Mouse (Mus musculus) heart, embryonic 10.5 days (tissue): ENCODE results near the gene Cachd1. TPM values are rescaled to one million over a fixed set of nuclear protein-coding genes. Genes with fewer than 3 reads are reported as not detected.
A peak's percentile ranks its signal among the peaks of the same experiment; 100 is the strongest.

Experiments
- DNase-seq: peaks from one replicate; pipeline ENCODE4 v3.0.0-alpha.2; 2017; ENCODE audit warnings: low spot score
- H3K27ac ChIP-seq: fragments of 300-500 bp; sonication (generic); 2 replicates; pipeline ENCODE4 v1.5.1; 2016; ENCODE audit warnings: mild to moderate bottlenecking
- H3K27me3 ChIP-seq: fragments of 300-500 bp; sonication (generic); 2 replicates; pipeline ENCODE4 v1.6.1; 2016; ENCODE audit warnings: mild to moderate bottlenecking; ENCODE audit not compliant: poor library complexity, insufficient read depth, severe bottlenecking
- H3K36me3 ChIP-seq: fragments of 300-500 bp; sonication (generic); 2 replicates; pipeline ENCODE4 v1.6.1; 2016; ENCODE audit warnings: mild to moderate bottlenecking, moderate library complexity
- H3K4me1 ChIP-seq: fragments of 300-500 bp; sonication (generic); 2 replicates; pipeline ENCODE4 v1.6.1; 2016; ENCODE audit warnings: mild to moderate bottlenecking
- H3K4me3 ChIP-seq: fragments of 300-500 bp; sonication (generic); 2 replicates; pipeline ENCODE4 v1.5.1; 2016; ENCODE audit warnings: mild to moderate bottlenecking, moderate library complexity
- H3K9me3 ChIP-seq: fragments of 300-500 bp; sonication (generic); 2 replicates; pipeline ENCODE4 v1.6.1; 2016; ENCODE audit warnings: mild to moderate bottlenecking, moderate library complexity
- WGBS: fragments of 180-500 bp; shearing (Covaris S2); methylation state at CpG from one replicate; pipeline ENCODE4 v1.1.7; 2016; 5-methylcytosine and 5-hydroxymethylcytosine counted together
- polyA plus RNA-seq: library from polyadenylated mRNA; unstranded; fragments of >200 nt; fragmentation: Nextera tagmentation; extraction: Ambion mirVana; gene quantifications from 2 replicates; pipeline ENCODE4 v1.2.1, GENCODE M21; 2016

The Cachd1 gene
- polyA plus RNA-seq, 1 experiment from 2014 or later, result 17.2 TPM

DNA sequence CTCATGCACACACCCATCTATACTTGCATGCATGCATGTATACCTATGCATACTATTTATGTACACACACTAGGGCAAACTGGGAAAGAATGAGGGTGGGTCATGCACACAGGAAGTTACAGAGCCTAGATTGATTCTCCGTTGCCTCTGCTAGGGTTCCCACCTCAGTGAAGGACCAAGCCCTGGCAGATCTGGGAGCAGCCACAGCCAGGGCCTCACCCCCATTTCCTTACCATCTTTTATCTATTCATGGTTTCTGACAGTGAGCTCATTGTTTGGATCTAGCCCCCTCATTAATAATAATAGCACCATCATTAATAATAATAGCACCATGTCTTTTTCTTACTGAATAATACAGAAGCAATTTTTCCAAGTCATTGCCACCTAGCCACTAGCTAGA is 143.9 kb downstream of the Cachd1 start:
- Histone ChIP-seq H3K4me1 (no peaks in the 10 kb centered on the region; the same call in 1 of the 2 replicates), H3K36me3 (peaks cover 22% of the 10 kb centered on the region), H3K9me3 (no peaks in the 10 kb centered on the region), H3K27ac (no peak overlapping the region), H3K27me3 (no peaks in the 10 kb centered on the region), H3K4me3 (no peak overlapping the region)
- WGBS, result 82% methylated on average over 1 of the region's 1 CpGs
- DNase-seq, result peak; percentile 19

DNA sequence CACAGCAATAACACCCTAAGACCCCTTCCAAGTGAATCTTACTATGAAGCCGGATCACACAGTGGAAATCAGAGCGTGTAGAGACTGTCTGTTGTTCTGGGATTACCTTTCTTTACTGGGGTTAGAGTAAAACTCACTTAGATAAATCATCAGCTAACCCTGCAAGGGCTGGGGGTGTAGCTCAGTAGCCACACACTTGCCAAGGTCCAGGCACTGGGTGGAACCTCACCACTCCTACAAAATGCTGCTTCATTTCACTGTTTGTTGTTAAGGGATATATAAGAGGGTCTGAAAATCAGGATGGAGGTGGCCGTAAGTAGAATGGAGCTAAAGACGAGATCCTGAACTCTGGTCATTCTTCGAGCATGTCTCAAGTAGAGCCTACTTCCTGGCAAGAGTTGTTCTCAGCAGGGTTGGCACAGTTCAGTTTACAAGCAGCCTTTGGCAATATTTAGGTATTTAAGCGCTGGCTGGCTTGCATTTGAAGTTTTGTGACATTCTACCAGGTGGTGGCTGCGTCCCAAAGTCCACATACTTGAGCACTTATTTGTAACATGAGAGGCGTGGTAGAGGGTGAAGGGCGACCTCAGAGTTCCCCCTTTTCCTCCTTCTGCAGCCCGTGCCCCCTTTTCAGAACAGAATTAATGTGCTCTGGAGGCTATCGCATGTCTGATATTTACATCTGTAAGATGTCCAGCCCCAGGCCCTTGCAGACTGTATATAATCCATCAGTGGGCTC is 146.5 kb downstream of the Cachd1 start:
- no peak overlapping the region for H3K27ac ChIP-seq
- no peak overlapping the region for H3K4me3 ChIP-seq
- no peaks in the 10 kb centered on the region for H3K4me1 ChIP-seq
- no peaks in the 10 kb centered on the region for H3K27me3 ChIP-seq
- H3K9me3 ChIP-seq, result no peaks in the 10 kb centered on the region
- H3K36me3 ChIP-seq, result peaks cover 22% of the 10 kb centered on the region
- no peak for DNase-seq
- 75% methylated on average over 11 of the region's 11 CpGs for WGBS

DNA sequence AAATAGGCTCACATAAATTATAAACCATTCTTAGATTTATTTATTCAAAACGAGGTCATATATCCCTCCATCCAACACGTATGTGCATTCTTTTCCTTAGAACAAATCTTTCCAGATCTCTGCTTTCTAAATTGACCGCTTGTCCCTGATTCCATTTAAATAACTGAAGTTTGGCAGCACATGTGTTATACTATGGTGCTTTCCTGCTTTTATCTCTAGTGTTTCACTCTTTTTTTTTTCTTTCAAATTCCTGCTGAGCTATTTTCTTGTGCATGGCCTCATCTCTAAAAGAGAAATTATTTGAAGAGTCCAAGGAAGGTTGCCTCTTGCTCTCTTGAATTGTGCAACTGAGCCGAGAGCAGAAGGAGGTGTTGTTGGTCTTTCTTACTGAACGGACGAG is 147.1 kb downstream of the Cachd1 start:
- WGBS, result 81% methylated on average over 6 of the region's 6 CpGs
- Histone ChIP-seq H3K27me3 (no peaks in the 10 kb centered on the region), H3K27ac (no peak overlapping the region), H3K36me3 (peaks cover 22% of the 10 kb centered on the region), H3K4me1 (no peaks in the 10 kb centered on the region), H3K4me3 (no peak overlapping the region), H3K9me3 (no peaks in the 10 kb centered on the region)
- DNase-seq, result no peak

DNA sequence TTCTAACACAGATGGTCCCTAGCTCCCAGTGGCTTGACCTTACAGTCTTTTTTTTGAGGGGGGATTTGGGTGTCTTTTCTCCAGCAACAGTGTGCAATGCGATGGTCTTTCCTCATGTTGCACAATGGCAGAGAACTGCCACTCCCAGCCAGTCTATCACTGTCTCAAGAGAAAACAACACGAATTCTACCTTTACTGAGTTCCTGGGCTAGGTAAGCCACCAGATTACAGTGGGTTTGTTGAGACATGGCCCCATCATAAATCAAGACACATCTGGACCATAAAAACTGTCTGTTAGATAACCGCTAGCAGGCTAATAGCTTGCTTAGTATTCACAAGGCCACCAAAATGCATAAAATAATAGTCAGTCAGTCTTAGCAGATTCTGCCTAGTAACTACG is 147.8 kb downstream of the Cachd1 start:
- H3K27me3 ChIP-seq, result no peaks in the 10 kb centered on the region
- no peak for DNase-seq
- WGBS, result 90% methylated on average over 4 of the region's 4 CpGs
- H3K27ac ChIP-seq, result no peak overlapping the region
- H3K4me1 ChIP-seq, result no peaks in the 10 kb centered on the region
- no peaks in the 10 kb centered on the region for H3K9me3 ChIP-seq
- H3K4me3 ChIP-seq, result no peak overlapping the region
- H3K36me3 ChIP-seq, result peaks cover 15% of the 10 kb centered on the region

DNA sequence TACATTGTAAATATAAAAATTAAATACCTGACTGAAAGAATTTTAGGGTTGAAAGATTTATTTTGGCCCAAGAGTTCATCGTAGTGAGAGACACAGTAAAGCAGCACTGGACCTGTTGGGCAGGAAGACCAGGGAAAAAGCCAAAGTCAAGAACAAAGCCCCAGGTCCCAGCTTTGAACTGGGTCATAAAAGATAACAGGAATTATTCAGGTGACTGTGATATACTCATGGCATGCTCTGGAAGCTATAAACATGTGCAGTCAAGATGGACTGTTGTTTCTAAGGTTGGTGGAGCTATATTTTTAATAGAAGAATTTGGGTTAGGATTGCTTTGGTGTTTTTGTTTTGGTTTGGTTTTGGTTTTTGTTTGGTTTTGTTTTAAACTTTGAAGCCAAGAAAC is 148.7 kb downstream of the Cachd1 start:
- Histone ChIP-seq H3K27me3 (no peaks in the 10 kb centered on the region), H3K36me3 (peaks cover 10% of the 10 kb centered on the region), H3K9me3 (no peaks in the 10 kb centered on the region), H3K4me1 (no peaks in the 10 kb centered on the region), H3K4me3 (no peak overlapping the region), H3K27ac (no peak overlapping the region)
- 93% methylated on average over 1 of the region's 1 CpGs for WGBS
- DNase-seq, result no peak

DNA sequence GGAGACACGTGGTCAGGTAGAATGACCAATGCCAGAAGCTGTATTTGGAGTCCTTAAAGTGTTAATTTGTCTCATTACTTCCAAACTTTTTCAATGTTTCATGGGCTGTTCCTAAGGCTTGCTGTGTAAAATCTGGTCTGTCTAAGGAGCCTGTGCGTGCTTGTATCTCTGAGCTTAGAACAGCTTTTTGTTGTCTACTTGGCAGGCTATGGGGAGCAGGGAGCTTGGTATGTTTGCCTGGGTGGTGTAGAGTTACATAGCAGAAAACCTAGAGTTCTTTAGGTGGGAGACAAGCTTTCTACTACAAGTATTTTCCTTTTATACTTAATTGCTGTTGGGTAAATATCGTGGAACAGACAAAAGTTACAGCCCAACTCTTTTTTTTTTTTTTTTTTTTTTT is 150.1 kb downstream of the Cachd1 start:
- H3K36me3 ChIP-seq, result peaks cover 6% of the 10 kb centered on the region; the same call in 1 of the 2 replicates
- DNase-seq, result no peak
- H3K4me3 ChIP-seq, result no peak overlapping the region
- no peak overlapping the region for H3K27ac ChIP-seq
- WGBS, result 73% methylated on average over 3 of the region's 3 CpGs
- no peaks in the 10 kb centered on the region for H3K9me3 ChIP-seq
- H3K27me3 ChIP-seq, result no peaks in the 10 kb centered on the region
- H3K4me1 ChIP-seq, result peaks cover 6% of the 10 kb centered on the region; the same call in 1 of the 2 replicates

DNA sequence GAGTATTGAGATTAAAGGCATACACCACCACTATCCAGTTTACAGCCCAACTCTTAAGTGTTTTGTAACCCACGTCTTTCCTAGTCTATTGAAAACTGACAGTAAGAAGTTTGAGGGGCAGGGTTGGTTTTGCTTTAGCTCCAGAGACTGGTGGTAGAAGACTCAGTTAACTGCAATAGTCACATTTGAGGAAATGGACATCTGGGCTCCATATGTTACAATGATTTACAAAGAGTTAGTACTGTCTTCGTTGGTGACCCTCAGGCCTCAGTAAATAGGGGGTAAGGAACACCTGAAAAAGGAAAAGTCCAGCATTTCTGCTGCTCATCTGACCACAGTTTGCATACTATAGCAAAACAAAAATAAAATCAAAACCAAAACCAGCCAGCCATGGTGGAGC is 150.6 kb downstream of the Cachd1 start:
- Histone ChIP-seq H3K27me3 (no peaks in the 10 kb centered on the region), H3K9me3 (no peaks in the 10 kb centered on the region), H3K4me1 (peaks cover 6% of the 10 kb centered on the region; the same call in 1 of the 2 replicates), H3K36me3 (peaks cover 6% of the 10 kb centered on the region; the same call in 1 of the 2 replicates), H3K27ac (no peak overlapping the region), H3K4me3 (no peak overlapping the region)
- DNase-seq, result no peak
- 70% methylated on average over 2 of the region's 2 CpGs for WGBS

DNA sequence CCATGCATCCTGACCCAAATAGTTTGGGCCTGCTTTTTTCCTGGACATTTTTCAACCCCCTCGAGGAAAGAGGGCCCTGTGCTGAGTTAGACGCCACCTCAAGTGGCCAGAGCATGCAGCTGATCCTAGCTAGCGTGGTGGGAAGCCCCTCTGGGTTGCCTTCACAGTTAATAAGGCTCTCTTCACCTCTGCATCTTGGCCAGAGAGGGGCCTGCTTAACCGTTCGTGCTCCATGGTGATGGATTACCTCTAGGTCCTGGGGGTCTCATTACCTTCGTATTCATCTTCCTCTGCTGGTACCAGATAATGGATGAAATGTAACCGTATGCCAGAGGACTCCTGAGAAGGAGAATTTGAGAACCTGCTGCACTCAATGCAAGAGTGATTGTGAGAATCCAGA is 167.2 kb downstream of the Cachd1 start:
- Histone ChIP-seq H3K27me3 (no peaks in the 10 kb centered on the region), H3K9me3 (no peaks in the 10 kb centered on the region), H3K4me3 (no peak overlapping the region), H3K36me3 (0 out of 2 replicates have a peak, but pooled peaks cover 3% of the 10 kb centered on the region), H3K27ac (no peak overlapping the region), H3K4me1 (no peaks in the 10 kb centered on the region)
- DNase-seq, result no peak
- 74% methylated on average over 7 of the region's 7 CpGs for WGBS

DNA sequence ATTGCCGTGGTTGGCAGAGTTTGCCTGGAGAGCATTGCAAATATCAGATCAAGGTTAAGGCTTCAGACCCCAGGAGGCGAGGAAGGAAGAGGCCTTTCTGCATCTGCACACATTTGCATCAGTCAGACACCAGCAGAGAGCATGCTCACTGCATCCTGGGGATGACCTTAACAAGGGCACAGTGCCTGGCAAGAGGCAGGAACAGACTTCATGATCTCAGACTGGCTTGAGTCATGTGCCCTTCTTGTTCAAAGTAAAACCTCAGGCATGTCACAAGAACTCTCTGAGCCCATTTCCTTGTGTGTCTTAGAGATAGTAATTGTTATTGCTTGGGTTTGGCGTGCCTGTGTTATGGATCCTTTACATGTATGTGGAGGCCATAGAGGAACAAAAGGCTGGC is 167.8 kb downstream of the Cachd1 start:
- 77% methylated on average over 3 of the region's 3 CpGs for WGBS
- Histone ChIP-seq H3K4me3 (no peak overlapping the region), H3K36me3 (0 out of 2 replicates have a peak, but pooled peaks cover 3% of the 10 kb centered on the region), H3K9me3 (no peaks in the 10 kb centered on the region), H3K27me3 (no peaks in the 10 kb centered on the region), H3K27ac (no peak overlapping the region), H3K4me1 (no peaks in the 10 kb centered on the region)
- DNase-seq, result no peak

DNA sequence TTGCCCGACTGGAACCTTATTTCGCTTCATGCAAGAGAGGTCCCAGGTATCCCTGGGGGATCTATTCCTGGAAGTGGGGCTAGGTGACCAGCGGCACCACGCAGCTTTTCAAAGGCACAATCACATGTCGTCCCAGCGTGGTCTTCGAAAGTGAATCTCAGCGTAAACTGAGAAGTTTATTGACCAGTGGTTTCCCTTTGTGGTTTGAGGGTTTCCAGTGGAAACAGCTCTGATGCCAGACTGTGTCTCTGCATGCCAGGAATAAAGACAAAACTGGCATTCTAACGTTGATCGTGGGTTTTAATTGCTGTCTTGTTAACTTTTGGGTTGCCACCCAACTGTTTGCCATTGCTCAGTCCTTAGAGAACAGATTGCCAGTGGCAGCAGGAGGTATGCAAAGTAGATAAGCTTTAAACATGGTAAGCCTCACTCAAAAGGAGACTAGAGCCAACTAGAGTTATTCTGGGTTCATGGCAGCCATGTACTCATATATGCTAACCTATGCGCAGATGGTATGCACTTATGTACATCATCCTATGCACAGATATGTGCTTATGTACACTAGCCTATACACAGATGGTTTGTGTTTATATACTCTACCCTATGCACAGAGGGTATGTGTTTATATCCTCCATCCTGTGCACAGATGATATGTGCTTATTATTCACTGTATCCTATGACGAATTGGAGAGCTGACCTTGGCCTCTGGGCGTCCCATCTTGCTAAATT is 168.9 kb downstream of the Cachd1 start:
- H3K27me3 ChIP-seq, result no peaks in the 10 kb centered on the region
- no peaks in the 10 kb centered on the region for H3K4me1 ChIP-seq
- H3K27ac ChIP-seq, result no peak overlapping the region
- no peaks in the 10 kb centered on the region for H3K9me3 ChIP-seq
- no peak overlapping the region for H3K4me3 ChIP-seq
- 0 out of 2 replicates have a peak, but pooled peaks cover 3% of the 10 kb centered on the region for H3K36me3 ChIP-seq
- no peak for DNase-seq
- WGBS, result 88% methylated on average over 13 of the region's 13 CpGs

DNA sequence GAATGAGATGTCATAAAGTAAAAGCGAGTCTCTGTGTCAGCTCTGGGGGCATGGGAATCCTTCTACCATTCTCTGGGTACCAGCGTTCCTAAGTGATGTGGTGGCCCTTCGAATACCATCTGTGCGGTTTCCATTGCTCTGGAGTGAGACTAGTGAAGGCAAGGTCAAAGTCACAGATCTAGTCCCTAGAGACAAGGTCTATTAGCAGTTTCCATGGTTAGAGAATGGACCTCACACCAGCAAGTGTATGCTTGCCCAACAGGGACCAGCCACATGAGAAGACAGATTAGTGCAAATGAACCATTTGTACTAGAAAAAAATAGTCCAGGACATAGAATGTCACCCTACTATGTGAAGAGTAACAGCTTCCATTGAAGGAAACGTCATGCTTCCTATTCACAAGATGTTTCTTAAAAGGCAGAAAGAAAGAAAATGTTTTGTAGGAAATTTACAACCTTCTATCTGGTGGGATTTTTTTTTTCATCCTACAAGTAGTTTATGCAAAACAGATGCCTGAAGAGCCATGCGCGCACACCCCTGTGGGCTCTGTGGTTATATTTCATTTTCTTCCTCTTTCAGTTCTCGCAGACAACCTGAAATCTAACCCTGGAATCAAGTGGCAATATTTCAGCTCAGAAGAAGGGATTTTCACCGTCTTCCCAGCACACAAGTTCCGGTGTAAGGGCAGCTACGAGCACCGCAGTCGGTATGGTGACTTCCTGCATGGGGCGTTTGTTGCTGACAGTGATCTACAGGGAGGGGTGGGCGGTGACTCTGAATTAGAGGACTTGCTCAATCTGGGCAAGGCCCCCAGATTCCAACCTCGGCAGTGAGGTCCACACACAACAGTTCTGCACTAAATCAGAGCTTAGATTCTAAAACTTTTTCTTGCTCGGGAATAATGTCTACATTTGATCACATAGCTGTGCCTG is 172.3 kb downstream of the Cachd1 start:
- 85% methylated on average over 17 of the region's 17 CpGs for WGBS
- H3K27me3 ChIP-seq, result no peaks in the 10 kb centered on the region
- H3K4me1 ChIP-seq, result no peaks in the 10 kb centered on the region
- no peak overlapping the region for H3K27ac ChIP-seq
- peaks cover 15% of the 10 kb centered on the region; the same call in 1 of the 2 replicates for H3K36me3 ChIP-seq
- no peaks in the 10 kb centered on the region for H3K9me3 ChIP-seq
- no peak overlapping the region for H3K4me3 ChIP-seq
- no peak for DNase-seq

DNA sequence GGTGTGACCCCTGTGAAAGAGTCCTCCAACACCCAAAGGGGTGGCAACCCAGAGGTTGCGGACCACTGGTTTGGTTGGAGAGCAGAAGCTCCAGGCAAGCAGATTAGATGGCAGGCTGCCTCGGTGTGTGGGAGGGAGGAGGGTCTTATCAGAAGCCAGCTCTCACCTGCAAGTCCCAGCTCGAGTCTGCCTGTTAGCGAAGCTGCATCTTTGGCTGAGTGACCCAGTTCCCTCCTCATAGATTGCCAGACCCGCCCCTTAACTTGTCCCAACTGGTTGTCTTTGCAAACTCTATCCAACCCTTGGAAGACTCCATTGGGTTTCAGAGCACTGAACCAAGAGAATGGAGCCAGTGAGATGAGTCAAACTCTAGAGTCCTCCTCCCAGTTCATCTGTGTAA is 173.8 kb downstream of the Cachd1 start:
- Histone ChIP-seq H3K4me3 (no peak overlapping the region), H3K4me1 (no peaks in the 10 kb centered on the region), H3K27me3 (no peaks in the 10 kb centered on the region), H3K36me3 (peaks cover 18% of the 10 kb centered on the region; the same call in 1 of the 2 replicates), H3K9me3 (no peaks in the 10 kb centered on the region), H3K27ac (no peak overlapping the region)
- WGBS, result 66% methylated on average over 5 of the region's 5 CpGs
- no peak for DNase-seq
